Mouse (Mus musculus): ENCODE results near the gene Ogfod1.

GRCm38 (mm10) chr8:94047845-94048244 lies 10.8 kb downstream of the Ogfod1 start:
- TF ChIP-seq CTCF (IDR thresholded peaks at IDR 0.05; ENCODE audit: low read depth) (no peak), EP300 (IDR thresholded peaks at IDR 0.05; ENCODE audit: low read depth) (no peak)

Measured in heart, postnatal 0 days (tissue).